Mouse (Mus musculus): ENCODE measurements at regions not wholly inside any gene's neighbourhood (a gene's known extent, or its start where the extent isn't known, plus 50 kb on each side); places are given as distances from the start of the nearest gene placed in this dataset.

GRCm38 (mm10) chr14:102663240-102663639 is 319.2 kb downstream of the Kctd12 start:
- TF ChIP-seq CTCF (IDR thresholded peaks at IDR 0.05; ENCODE audit: extremely low read depth, insufficient read depth, insufficient read length, insufficient replicate concordance) (no peak), POLR2A (IDR thresholded peaks at IDR 0.05; ENCODE audit: low read depth, low read length) (no peak)
